Comparison of ENCODE assay signal across 10 mouse cellular contexts in the genomic region with DNA sequence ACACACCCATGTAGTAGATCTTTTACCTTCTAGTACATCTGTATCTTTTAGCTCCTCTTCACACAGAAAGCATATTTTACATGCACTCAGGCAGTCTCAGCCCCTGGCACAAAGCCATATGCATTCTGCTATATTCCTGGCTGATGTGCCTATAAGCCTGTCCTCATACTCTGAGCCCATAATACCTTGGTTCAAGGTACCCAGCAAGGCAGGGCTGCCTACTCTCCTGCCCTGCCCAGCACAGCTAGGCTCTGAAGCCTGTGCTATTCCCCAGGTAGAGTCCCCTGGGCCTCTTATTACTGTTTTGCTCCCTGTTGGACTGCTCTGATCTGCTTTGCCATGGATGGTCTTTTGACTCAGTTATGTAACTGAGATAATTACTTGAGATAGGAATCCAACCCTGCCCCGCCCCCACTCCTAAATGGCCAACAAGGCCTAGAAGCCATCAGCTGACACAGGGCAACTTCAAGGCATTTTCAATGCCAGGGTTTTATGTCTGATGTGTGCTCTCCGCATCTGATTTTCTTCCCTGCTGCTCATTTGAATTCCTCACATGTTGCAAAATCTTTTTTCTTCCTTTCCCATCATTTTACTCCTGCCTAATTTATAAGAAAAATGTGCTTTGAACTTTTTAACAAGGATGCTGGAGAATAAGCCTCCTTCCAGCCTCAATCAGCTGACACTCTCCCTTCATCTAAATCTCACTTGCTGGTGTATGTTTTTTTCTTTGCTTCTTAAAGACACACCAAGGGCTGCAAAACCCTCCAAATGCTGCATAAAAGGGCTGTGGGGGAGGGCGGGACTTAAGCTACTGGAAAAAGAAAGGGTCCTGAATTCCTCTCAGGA.
A peak's percentile ranks its signal among the peaks of the same experiment; 100 is the strongest.
DNase-seq lines count a peak whose midpoint lies in the region; ATAC-seq lines count a peak whose summit lies in the region.
"Had no signal": no experiment of that assay in that cellular context is flagged by ENCODE, and none has a peak within 500 bp of the region (broad histone marks: within the 10 kb centered on the region; RNA-seq: fewer than 3 reads in every experiment).

No protein-coding gene starts in this region.

- H3K36me3 ChIP-seq in forebrain, embryonic 12.5 days (replicated peaks) = no peaks in the 10 kb centered on the region
- H3K36me3 ChIP-seq: limb, embryonic 13.5 days had no signal

- no peaks in the 10 kb centered on the region for H3K9me3 ChIP-seq in forebrain, embryonic 12.5 days
- H3K9me3 ChIP-seq: limb, embryonic 13.5 days had no signal

- H3K4me1 ChIP-seq in forebrain, embryonic 12.5 days = peaks cover 30% of the 10 kb centered on the region

- peak; percentile 4 to 32 for DNase-seq in kidney, adult 8-10 months
- no peak for DNase-seq in kidney, adult 18-20 months
- DNase-seq in adrenal gland, postnatal 36 days = peak; percentile 10 to 47
- DNase-seq in lung, postnatal 36 days = peak; percentile 41
- no peak for DNase-seq in ovary, postnatal 10 days (ENCODE audit: low spot score)
- DNase-seq in right cerebral cortex, adult 2 months (ENCODE audit: low spot score in 2 of 2) = no peak

- 36% methylated on average over 3 of the region's 3 CpGs for WGBS in forebrain, embryonic 12.5 days

- peak overlapping the region; percentile 80; the same call in 1 of the 2 replicates for H3K27ac ChIP-seq in forebrain, embryonic 12.5 days
- H3K27ac ChIP-seq: limb, embryonic 13.5 days; macrophage had no signal

- H3K27me3 ChIP-seq in forebrain, embryonic 12.5 days = peaks cover 2% of the 10 kb centered on the region; the same call in 1 of the 2 replicates
- H3K27me3 ChIP-seq: limb, embryonic 13.5 days had no signal

- H3K4me2 ChIP-seq in forebrain, embryonic 12.5 days = no peak overlapping the region; the same call in 1 of the 2 replicates
- H3K4me2 ChIP-seq: limb, embryonic 13.5 days had no signal

- H3K9ac ChIP-seq in forebrain, embryonic 12.5 days = no peak overlapping the region
- H3K9ac ChIP-seq: limb, embryonic 13.5 days had no signal

- ATAC-seq in forebrain, embryonic 12.5 days (ENCODE audit: low FRiP score) = peak; percentile 19; the same call in 1 of the 2 replicates
- ATAC-seq: activated CD4-positive, CD25-positive, alpha-beta regulatory T cell, adult 4 months had no signal

- no peak overlapping the region for H3K4me3 ChIP-seq in forebrain, embryonic 12.5 days (replicated peaks)
- H3K4me3 ChIP-seq: limb, embryonic 13.5 days had no signal

Comparison
In these comparisons a context has a peak if more than half of its experiments do, and no peak if none do; other contexts are left out.
1. DNase-seq: peak in kidney, adult 8-10 months (2 of 2), adrenal gland, postnatal 36 days (2 of 2) and lung, postnatal 36 days (single experiment); none in kidney, adult 18-20 months (single experiment), ovary, postnatal 10 days (single experiment) and right cerebral cortex, adult 2 months (0 of 2).